Mouse (Mus musculus) retina, postnatal 1 day (tissue): ENCODE data around the gene Syngr1.

Experiments
- DNase-seq: peaks from one replicate; pipeline ENCODE4 v3.0.0-alpha.2; 2012

The Syngr1 gene

DNA sequence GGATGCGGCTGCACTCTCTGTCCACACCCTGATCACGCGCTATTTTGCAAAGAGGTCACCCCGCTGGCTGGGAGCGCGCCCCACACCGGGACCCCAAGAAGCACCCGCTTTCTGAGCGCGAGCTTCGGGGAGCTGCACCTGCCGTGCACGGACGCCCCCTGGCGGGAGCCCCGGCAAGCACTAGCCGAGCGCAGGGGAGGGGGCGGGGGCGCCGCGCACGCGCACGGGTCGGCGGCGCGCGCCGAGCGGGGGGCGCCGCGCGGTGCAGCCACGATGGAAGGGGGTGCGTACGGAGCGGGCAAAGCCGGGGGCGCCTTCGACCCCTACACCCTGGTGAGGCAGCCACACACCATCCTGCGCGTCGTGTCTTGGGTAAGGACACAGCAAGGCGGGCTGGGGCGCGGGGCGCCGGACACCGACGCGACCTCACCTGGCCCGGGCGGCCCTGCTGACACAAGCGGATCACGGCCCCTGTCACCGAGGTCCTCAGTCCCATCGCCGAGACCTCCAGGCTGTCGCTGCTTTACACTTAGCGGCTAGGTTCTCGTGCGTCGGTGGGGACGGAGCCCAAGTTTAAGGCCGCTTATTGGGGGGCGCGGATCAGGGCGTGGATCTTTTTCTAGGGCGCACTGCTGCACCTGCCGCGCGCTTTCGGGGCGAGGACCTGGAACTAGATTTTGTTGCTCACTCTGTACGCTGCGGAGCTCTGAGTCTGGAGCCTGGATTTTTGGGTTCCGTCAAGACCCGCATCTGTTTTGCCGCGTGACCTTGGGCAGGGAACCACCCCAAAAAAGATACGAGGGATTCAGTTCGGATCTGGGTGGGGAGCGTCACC lies at the start of gene Syngr1, which contains the start of gene Rpl3:
Gene Syngr1, plus strand, starts transcription at position 214 of the 835 bp plus-strand sequence.
Gene Rpl3, minus strand, starts transcription at position 748 of the 835 bp plus-strand sequence.
- peak; percentile 85 for DNase-seq

DNA sequence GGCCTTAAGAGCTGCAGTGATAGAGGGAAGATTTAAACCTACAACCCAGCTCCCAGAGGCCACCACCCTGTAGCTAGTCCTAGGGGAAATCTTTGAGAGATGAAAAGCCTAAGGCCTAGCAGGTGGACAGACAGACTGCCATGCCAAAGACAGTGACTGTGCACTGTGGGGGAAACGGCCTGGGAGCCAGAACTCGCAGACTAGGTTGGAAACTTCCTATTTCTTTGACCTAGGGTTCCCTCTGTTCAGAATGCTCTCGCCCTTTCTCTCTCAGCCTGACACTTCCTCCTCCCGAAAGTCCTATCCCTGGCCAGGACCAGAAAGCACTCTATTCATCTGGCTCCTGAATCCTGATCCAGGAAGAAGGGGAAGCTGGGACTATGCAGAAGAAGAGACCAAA lies 49.0 kb upstream of the Syngr1 start:
- DNase-seq, result no peak

DNA sequence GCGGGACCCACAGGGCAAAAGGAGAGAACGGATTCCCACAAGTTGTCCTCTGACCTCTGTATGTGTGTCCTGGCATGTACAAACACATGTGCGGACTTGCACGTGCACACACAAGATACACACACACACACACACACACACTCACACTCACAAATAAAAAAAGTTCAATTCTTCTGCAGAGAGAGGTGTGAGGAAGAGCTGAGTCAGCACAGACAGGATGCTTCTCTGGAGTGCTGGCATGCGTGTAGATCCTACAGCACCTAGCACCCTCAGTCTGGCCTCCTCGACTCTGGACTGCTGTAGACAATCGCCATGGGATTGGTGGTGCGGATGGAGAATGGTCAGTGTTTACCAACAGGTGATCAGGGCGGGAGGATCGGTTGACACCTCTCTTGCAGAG lies 46.9 kb upstream of the Syngr1 start:
- no peak for DNase-seq

DNA sequence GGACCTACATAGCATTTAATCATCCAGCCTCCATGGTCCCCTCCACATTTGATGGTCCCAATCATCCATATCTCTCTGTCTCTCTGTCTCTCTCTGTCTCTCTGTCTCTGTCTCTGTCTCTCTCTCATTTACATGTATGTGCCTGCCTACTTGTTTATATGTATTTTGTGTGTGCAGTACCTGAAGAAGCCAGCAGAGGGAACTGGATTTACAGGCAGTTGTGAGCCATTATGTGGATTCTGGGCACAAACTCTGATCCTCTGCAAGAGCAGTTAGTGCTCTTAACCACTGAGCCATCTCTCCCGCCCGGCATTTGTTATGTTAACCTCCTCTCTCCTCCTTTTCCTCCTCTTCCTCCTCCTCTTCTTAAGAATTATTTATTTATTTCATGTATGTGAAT lies 45.4 kb upstream of the Syngr1 start:
- DNase-seq, result no peak

DNA sequence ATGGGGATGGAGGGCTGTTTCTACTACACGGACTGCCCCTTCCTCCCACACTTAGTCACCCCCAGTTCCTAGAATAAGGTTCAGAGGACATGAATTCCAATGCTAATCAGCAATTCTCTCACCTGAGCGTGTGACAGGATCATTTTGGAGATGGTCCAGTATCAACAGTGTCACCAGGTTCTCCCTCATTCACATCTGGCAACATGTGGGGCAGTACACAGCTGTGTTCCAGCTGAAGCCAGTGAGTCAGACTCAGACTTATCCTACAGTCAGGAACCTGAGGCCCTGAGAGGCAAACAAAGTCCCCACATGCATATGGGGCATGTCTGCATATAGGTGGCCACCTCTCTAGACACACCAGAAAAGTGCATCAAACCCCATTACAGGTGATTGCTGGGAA lies 43.9 kb upstream of the Syngr1 start:
- DNase-seq, result no peak

DNA sequence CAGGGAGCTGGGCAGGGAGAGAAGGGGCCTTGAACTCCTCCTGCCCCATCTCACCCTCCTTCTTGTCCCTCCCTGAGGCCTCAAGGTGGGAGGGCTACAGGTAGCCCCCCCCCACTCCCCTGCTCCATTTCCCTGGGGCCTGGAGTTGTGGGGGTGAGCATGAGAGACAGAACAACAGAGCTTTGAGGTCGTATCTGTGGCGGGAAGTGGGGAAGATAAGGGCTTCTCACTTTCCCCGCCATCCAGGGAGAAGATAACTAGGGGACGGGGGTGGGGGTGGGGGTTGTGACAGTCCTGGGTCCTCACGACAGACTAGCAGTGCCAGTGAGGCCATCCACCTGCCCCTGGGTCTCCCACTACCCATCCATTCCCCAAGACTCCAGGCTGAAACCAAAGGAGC lies 43.2 kb upstream of the Syngr1 start:
- no peak for DNase-seq

DNA sequence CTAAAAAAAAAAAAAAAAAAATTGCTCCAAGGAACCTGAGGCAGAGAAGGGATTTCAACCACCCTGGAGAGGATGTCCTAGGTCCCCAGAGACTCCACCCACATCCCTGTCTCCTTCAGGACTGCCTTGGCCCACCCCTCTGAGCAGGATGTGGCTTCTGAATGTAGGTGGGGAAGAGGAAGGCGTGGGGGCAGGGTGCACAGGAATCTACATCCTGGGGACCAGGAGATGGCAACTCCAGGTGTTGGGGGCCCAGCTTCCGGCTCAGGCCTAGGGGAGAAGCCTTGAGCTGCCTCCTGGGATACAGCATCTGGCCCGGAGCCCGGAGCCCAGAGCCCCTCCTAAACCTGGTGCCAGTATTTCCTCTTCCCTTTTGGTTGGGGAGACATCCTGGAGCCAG lies 41.0 kb upstream of the Syngr1 start:
- no peak for DNase-seq

DNA sequence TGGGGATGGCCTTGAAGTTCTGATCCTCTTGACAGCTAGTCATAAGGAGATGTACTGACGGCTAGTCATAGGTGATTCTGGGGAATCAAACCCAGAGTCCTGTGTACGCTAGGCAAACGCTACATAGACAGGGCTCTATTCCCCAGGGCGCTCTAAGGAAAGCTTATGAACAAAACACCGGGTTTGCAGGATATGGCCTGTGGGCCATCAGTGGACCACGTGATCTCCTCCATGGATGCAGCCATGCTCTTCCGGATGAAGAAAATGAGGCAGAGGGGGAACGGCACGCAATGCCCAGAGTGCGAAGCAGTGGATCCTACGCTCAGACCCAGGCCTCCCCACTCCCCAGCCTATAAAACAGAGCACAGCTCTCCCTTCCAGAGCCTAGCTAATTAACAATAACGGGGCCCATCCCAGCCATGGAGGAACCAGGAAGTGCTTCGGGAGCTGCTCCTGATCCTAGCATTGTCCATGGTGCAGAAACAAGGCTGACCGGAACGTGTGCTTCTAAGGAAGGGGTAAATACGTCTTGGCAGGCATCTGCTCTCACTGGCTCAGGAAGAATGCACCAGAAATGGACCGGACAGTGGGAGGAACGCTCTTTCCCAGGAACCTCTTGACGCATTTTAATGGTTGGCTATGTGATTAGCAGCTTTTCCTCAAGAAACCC lies 39.9 kb upstream of the Syngr1 start:
- no peak for DNase-seq

DNA sequence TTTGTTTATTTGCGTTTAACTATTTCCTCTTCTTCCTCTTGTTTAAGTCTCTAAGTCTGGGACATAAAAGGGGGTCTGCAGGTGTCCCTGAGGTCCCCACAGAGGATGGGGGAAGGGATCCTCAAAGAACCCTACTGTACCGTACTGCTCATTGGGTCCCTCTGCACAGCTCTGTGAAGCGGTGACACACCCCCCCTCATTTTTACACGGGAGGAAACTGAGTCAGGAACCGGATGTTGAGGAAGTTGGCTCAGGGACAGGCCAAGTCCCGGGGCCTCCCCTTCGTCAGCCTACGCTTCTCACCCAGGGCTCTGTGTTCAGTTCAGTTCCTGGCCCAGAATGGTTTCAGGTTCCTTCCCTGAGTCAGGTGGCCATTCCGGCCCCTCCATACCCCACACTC lies 39.4 kb upstream of the Syngr1 start:
- DNase-seq, result no peak

DNA sequence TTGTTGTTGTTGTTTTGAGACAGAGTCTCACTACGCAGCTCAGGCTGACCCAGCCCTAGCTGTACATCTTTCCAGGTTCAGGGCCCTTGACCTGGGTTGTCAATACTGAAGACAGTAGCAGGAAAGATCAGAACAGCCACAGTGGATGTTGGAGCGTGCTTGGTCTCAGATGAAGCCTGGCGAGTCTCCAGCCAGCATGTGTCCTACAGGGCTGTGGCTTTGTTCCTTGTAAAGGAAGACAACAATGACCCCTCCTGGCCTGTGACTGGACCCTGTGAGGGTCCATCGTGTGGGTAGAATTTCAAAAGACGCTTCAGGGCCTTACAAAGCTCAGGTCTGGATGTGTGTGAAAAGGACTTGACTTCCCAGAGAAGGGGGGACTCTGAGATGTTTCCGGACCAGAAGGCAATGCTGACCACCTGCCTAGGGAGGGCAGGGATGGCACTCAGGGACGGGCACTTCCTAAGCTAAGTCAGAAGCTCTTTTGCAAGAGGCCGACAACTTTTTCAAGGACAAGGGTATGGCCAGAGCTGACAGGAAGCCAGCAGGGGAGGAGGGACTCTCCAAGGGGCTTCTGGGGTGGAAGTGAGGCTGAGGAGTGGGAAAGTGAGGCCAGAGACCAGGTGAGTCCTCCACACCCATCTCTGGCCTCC lies 37.6 kb upstream of the Syngr1 start:
- no peak for DNase-seq

DNA sequence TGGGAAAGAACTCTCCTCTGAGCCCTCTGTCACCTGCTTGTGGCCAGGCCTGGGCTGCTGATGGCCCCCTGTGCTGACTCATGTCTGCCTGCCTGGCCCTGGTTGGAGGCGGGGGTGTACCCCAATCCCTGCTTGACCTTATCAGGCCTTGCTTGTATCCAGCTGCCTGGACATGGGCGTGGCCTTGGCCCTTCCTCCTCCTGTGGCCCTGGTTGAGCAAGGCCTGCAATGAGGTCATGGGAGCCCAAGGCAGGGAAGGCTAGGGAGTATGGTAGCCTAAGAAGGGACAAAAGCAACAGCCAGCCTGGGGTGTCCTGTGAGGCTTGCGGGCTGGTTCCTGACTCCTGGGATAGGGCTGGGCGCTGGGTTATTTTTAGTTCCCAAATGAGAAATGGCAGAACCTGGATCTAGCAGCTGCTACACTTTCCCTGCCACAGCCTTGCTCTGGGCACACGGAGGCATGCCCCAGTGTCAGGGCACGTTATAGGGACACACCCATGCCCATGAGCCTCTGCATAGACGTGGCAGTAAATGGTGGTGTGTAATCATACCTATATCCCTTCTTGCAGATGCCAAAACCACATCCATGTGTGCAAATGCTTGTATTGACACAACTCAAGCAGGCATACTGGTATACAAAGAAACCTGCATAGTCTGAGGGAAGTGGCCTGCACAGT lies 37.0 kb upstream of the Syngr1 start:
- DNase-seq, result no peak

DNA sequence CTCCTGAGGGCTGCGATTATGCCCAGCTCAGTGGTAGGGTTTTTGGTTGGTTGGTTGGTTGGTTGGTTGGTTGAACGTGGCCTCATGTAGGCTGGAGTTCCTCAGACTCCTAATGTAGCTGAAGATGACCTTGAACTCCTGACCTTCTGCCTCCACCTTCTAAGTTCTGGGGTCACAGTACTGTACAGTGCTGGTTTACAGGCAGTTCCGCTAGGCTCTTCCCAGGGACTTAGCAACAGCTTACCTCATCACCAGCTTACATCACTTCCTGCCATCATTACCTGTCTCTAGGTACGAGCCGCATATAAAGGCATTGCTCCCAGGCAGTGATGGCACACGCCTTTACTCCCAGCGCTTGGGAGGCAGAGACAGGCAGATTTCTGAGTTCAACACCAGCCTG lies 33.0 kb upstream of the Syngr1 start:
- DNase-seq, result no peak

DNA sequence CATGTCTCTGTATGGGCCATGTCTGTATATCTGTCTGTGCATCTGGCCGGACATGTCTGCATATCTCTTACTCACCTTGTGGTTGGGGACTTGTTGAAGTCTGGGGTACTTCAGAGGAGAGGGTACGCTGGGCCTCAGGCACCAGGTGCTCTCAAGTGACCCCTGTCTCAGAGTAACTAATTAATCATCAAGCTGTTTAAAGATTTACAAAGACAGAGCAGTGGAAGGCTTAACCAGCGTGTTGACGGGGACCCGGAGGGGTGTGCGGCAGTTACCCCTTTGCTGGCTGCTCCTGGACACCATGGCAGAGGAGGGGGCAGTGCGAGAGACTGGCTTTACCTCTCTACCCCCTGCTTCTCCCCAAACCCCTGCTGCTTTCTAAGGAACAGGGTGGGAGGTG lies 31.5 kb upstream of the Syngr1 start:
- no peak for DNase-seq

DNA sequence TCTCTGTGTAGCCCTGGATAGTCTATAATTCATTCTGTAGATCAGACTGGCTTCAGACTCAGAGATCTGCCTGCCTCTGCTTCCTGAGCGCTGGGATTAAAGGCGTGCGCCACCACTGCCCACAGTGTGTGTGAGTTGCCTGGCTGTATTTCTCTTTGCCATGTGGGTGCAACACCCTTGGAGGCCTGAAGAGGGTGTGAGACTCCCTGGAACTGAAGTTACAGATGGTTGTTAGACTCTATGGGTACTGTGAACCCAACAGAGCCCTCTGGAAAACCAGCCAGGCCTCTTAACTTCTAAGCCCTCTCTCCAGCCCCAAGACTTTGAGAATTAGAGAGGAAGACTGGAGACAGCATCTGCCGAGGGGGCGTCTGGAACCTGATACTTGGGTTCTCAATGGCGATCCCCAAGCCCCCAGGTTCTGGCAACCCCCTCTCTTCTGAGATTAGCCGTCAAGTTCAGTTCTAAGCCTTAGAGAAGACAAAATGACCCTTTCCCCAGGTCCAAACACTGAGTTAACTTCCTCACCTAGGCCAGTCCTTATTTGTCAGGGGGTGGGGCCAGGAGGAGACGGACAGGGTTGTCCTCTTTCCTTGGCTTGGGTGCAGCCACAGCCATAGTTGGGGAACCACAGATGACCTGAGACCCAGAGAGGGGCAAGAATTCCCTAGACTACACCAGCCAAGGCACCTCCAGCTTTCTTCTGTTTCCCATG lies 30.6 kb upstream of the Syngr1 start:
- no peak for DNase-seq

DNA sequence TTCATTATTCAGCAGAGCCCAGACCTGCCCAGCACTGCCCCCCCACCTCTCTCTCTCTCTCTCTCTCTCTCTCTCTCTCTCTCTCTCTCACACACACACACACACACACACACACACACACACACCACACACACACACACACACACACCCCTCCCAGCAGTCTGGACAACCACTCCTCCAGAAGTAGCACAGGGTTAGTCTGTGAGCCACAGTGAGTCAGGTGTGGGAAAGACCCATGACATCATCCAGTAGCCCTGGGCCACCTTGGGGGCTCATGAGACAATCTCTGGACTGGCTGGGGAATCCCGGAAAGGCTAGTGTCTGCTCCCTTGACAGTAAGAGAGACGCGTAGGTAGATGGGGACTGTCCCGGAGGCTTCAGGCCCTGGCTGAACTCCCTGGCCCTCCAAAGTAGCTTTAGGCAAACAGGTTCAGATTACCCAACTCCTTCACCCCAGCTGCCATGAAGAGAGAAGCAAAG lies 30.0 kb upstream of the Syngr1 start:
- DNase-seq, result no peak

DNA sequence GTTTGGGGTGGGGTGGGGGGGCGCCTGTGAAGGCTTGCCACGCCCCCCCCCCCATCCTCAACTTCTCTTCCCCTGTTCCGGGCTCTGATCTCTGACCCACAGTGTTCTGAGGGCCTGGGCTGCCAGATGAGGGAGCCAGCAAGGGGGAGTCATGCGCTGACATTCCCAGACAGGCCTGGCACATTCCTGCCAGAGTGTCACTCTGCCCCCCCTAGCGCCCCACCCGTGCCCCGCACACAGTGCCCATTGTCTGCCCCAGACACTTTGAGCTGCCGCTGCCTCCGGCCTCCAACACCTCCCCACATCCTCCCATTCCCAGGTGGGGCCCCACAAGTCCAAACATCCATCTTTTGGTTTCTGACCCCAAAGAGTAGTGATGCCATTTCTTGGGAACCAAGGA lies 28.8 kb upstream of the Syngr1 start:
- DNase-seq, result no peak

DNA sequence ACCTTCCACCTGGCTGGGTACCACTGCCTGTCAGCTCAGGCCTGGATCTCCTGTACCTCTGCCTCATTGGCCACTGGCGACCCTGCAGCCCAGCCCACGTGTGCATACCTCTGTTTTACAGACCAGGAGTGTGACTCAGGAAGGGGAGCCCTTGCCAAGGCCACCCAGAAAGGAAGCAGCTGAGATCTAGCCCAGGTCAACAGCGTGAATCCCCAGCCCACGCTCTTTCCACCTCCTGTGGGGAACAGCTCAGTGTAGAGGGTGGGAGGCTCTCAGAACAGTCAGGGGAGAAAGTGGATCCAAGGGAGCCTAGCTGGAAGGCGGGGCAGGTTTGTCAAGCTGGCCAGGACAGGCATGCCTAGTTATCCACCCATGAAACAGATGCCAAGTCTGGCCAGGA lies 28.3 kb upstream of the Syngr1 start:
- DNase-seq, result no peak

DNA sequence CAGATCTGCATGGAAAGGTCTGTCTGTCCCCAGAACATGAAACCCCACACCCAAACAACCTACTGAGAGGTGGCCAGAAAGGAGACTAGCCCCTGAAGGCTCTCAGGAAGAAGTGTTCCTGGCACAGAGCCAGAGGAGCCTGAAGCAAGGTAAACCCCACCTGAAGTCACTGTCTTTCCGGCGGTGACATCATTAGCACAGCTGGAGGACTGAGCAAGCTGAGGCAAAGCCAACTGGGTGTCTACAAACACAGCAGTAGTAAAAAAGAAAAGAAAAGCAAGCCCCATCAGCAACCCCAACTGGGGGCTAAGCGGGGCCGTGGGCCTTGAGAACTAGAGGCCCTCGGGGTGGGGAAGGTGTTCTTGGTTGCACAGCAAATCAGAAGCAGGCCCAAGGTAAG lies 26.2 kb upstream of the Syngr1 start:
- no peak for DNase-seq

DNA sequence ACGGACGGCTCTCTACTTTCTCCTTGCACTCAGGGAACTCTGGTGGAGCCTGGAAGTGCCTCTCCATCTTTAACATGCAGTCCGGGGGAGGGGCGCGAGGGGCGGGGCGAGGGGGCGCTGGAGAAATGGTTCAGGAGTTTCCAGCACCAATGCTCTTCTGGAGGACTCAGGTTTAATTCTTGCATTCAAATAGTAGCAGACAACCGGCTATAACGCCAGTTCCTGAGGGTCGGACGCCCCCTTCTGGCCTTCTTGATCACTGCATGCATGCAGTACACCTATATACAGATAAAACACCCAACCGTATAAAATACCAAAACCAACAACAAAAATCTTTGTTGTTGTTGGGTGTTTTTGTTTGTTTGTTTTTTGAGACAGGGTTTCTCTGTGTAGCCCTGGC lies 25.7 kb upstream of the Syngr1 start:
- DNase-seq, result peak; percentile 44

DNA sequence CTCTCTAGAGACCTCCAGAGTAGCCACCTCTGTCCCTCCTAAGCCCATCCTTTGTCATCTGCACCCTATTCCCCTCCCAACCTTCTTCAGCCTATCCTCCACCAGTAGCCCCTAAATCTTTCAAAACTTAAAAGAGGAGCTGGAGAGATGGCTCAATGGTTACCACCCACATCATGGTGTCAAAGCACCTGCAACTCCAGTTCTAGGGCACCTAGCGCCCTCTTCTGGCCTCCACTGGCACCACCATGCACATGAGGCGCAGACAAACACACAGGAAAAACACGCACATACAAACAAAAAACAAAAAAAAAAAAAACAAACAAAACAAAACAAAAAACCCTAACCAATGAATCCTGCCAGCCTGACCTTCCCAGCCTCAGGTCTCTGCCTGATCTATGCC lies 24.6 kb upstream of the Syngr1 start:
- DNase-seq, result no peak

DNA sequence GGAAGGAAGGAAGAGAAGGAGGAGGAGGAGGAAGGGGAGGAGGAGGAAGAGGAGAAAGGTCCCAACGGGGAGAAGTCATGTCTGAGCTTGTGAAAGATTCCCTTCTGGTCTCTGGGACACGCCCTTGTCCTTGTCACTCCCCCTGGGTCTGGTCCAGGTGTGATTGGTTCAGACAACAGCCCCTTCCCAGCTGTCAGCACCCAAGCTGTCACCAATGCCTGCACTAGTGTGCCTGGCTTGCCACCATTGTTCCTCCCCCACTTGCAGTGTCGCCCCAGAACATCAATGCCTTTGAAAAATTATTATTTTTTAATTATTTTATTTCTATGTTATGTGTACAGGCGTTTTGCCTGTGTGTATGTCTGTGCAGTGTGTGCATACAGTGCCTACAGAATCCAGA lies 22.0 kb upstream of the Syngr1 start:
- DNase-seq, result no peak

DNA sequence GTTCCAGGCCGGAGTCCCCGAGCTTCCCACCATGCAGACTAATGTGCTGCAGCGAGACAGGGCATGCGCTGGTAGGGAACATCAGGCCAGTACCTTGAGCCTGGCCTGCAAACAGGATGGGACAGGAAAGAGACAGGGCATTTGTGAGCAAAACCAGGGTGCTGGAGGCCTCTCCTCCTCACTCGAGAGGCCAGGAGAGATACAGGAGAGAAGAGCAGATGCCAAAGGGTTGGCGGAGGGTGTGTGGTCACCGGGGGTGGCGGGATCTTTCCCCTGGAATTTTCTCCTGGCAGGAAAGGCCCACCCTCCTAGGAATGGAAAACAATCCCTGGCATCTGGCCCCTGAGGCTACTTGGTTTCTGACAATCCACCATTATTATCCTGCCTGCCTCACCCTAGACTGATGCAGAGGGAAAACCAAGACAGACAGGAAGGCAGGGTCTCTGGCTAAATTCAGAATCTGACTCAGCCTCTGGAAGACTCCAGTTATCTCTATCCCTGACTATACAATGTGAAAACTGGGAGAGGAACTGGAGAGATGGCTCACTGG lies 21.0 kb upstream of the Syngr1 start:
- no peak for DNase-seq
